Mouse (Mus musculus) gastrocnemius, postnatal 25 days (tissue): Measurements from ENCODE around the gene Fgf22. TPM values are rescaled to one million over a fixed set of nuclear protein-coding genes. Genes with fewer than 3 reads are reported as not detected.
"Not testable (repeated sequence)": the region's sequence is repeated elsewhere in the genome, so short reads cannot be mapped to it uniquely, and the experiment has no call there.

ENCODE experiments used
- DNase-seq: peaks from one replicate; pipeline ENCODE4 v3.0.0; 2022
- total RNA-seq, 2 experiments: library from RNA; stranded (reverse); gene quantifications; 1 replicate in 1 of 2; 2 replicates in 1 of 2; pipeline ENCODE4 v1.2.3; 2021

Fgf22 gene
- total RNA-seq, 2 experiments from 2014 or later = not detected

DNA sequence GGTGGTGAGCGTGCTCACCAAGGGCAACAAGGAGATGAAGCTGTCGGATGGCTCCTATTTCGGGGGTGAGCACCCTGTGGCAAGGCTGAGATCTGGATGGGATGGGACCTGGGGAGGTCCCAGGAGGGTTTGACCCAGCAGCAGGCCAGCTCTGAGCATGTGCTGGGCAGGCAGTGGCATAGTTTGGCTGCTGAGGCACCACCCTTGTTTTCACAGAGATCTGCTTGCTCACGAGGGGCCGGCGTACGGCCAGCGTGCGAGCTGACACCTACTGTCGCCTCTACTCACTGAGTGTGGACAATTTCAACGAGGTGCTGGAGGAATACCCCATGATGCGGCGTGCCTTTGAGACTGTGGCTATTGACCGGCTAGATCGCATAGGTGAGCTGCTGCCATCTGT, 21.0 kb upstream of the Fgf22 start:
- DNase-seq = no peak

DNA sequence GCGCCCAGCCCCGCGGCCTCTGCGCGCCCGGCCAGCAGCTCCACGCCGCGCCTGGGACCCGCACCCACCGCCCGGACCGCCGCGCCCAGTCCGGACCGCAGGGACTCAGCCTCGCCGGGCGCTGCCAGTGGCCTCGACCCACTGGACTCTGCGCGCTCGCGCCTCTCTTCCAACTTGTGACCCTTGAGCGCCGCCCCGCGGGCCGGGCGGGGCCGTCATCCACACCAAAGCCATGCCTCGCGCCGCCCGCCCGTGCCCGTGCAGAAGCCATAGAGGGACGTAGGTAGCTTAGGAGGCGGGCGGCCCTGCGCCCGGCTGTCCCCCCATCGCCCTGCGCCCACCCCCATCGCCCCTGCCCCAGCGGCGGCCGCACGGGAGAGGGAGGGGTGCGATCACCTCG, 19.5 kb upstream of the Fgf22 start:
- DNase-seq = no peak

- no peak for DNase-seq
These were observed 18.2 kb upstream of the Fgf22 start for GRCm38 (mm10) chr10:79736706-79737105.

- DNase-seq = no peak
These were observed 16.6 kb upstream of the Fgf22 start for GRCm38 (mm10) chr10:79738259-79738658.

DNA sequence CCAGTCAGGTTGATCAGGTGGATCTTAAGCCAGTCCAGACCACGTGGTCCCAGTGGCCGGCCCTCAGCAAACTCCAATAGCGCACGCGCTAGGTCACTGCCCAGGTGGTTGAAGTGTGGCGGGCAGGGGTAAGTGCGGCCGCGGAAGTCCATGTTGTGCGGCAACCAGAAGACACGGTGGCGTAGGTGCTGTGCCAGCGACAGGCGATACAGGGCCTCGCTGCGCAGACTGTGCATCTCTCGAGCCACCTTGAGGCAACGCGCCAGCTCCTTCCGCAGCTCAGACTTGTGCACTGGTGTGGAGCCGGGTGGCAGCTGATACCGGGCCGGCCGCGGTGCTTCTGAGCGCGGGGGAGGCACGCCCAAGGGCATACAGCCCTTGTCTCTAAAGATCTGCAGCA, 15.6 kb upstream of the Fgf22 start:
- DNase-seq = no peak

GRCm38 (mm10) chr10:79740863-79741262, 14.0 kb upstream of the Fgf22 start:
- DNase-seq = no peak

DNA sequence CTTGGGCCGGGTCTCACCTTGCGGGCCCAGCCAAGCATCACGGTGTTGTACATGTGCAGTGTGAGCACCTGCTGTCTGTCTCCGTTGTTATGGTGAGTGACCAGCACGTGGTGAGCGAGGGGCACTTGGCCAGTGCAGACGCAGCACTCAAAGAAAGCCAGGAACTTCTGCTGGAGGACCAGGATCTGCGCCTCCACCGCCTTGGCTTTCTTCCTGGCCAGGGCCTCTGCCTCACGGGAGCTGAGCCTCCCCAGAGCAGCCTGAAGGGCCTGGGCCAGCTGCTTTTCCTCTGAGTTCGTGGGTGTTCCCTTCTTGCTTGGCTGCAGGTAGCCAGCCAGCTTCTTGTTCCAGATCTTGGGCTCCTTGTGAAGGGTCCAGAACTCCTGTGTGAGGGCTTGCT, 11.7 kb upstream of the Fgf22 start:
- DNase-seq = no peak

DNA sequence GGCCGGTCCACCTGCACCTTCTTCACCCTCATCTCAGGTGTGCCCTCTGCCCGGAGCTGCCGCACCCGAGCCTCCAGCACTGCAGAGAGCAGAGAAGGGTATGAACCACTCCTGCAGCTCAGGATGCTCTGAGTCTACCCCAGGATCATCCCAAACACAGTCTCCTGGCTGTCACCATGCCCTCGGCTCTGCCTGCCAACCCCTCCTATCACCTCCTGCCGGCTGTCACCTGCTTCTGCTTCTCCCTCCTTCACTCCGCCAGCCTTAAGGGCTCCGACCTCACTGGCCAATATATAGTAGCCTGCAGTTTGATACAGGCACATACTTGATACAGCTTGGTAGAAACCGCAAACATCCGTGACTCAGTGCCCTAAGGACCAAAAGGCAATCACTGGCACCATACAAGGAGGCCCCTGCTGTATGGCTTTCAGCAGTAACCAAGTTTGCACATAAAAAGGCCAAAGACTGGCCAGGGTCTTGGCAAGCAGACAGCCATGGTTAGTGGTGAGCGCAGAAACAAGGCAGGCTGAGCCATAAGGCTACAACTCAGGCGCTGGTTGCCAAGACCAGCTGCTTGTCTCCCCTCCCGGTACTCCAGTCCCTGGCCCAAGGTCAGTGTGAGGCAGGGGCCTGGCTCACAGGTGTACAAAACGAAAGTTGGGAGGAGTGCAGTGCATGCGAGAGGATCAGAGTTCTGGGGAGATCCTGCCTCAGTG, 11.1 kb upstream of the Fgf22 start:
- no peak for DNase-seq

DNA sequence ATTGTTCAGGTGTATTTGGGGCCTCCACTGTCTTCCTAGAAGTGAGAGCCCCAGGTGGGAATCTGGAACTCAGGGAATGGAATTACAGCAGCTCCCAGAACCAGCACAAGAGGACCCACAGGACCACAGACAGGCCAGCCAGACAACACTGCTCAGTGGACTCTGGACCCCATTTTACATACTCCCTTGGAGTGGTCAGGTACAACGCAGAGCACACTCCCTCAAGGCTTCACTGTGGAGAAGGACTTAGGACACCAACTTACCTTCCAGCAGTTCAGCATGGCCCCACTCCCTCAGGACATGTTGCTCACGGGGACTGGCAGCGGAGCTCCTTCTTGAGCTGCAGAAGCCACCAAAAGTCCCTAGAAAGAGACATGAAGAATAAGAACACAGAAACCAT, 9.5 kb upstream of the Fgf22 start:
- no peak for DNase-seq

- DNase-seq = peak; percentile 96
These were observed 8.7 kb upstream of the Fgf22 start, which contains the start of gene Polrmt for GRCm38 (mm10) chr10:79745898-79746773. Polrmt (minus strand) TSS chr10:79746581.

GRCm38 (mm10) chr10:79746774-79747151, 8.1 kb upstream of the Fgf22 start:
- no peak for DNase-seq

DNA sequence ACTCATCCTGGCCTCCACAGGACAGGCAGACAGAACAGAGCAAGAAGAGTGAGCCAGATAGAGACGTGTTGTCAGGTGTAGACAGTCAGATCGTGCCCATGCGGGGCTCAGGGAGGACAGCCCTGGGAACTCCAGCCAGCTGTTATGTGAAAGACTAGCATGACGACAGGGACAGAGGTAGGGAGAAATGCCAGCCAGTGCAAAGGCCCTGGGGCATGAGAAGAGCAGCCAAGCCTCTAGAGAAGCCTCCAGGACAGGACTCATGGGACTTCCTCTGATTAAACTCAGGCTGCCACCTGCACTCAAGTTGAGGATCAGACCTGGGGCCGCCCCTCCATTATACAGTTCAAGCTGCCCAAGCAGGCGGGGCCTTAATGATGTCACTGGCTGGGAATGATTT, 6.4 kb upstream of the Fgf22 start:
- no peak for DNase-seq

GRCm38 (mm10) chr10:79755854-79756253, 978 bp downstream of the Fgf22 start:
- no peak for DNase-seq

DNA sequence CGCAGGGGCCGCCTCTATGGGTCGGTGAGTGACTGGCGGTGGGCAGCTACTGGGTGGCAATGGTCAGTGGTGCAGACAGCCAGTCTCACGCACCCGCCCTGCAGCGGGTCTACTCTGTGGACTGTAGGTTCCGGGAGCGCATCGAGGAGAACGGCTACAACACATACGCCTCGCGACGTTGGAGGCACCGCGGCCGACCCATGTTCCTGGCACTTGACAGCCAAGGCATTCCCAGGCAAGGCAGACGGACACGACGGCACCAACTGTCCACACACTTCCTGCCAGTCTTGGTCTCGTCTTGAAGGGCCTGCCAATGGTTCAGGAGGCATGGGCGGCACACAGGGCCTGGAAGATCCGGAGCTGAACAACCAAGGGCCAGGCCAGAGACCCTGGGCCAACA, 1.8 kb downstream of the Fgf22 start:
- DNase-seq = no peak

DNA sequence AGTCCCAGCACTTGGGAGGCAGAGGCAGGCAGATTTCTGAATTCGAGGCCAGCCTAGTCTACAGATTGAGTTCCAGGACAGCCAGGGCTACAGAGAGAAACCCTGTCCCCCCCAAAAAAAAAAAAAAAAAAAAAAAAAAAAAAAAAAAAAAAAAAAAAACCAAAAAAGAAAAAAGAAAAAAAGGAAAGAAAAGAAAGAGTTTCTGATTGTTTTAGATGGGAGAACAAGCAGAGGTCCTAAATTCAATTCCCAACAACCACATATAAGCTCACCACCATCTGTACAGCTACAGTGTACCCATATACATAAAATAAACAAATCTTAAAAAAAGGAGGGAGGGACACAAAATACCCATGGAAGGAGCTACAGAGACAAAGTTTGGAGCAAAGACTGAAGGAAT, 4.8 kb downstream of the Fgf22 start:
- not testable (repeated sequence) for DNase-seq

DNA sequence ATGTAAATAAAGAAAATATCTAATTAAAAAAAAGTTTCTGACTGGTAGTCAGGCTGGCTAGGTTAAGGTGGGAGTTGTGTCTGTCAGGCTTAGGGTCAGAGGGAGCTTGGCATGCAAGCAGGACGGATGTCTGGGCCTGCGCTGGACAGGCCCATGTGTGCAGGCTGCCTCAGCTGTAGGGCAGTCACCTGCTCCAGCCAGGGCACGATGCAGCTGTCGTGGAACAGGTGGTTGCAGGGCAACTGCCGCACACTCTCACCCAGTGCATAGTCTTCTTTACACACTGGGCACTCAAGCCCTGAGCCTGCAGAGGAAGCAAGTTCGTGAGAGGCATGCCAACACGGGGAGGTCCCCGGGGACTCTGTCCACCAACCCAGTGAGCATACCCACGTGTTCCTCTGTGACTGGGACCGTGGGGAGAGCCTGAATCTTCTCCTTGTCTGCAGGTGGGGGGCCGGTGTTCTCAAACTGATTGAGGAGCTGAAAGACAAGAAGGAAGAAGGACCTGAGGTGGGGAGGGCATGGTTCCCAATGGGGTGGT, 5.8 kb downstream of the Fgf22 start:
- no peak for DNase-seq

GRCm38 (mm10) chr10:79762875-79763274, 8.0 kb downstream of the Fgf22 start:
- DNase-seq = no peak

DNA sequence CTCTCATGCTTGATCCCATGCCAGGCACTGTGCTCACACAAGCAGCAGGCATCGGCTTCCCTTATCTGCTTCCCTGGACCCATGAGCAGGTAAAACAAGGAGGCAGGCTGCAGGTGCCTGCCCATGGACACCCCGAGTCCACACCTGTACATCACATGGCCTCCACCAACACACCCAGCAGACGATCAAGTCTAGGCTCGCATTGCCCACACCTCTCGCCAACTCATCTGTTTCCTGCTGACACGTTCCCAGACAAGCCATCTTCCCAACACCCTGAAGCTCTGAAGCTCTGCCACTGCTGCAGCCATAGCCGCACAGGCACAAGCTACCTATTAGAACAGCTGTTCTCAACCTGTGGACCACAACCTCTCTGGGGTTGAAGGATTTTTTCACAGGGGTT, 9.4 kb downstream of the Fgf22 start:
- DNase-seq = no peak

DNA sequence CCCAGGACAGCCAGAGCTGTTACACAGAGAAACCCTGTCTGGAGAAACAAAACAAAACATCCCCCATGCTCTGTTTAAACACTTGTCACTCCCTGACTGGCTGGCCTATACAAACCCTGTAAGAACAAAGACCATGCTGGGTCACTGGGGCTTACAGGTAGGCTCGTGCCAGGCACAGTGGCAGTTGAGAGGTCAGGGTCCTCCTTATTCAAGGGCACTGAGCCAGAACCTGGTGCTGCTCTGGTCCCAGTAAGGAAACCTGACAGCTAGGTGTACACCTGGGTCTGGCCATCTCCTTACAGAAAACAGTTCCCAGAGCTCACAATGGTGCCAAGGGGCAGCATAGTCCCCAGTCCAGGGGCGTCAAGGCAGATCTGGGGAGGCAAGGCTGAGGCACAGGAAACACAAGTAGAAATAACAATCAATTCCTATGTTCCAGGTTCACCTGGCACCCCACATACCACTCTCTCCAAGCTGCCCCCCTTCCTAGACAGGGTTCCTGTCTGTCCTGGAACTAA, 10.4 kb downstream of the Fgf22 start:
- DNase-seq = no peak

GRCm38 (mm10) chr10:79766001-79766507, 11.2 kb downstream of the Fgf22 start:
- DNase-seq = no peak

DNA sequence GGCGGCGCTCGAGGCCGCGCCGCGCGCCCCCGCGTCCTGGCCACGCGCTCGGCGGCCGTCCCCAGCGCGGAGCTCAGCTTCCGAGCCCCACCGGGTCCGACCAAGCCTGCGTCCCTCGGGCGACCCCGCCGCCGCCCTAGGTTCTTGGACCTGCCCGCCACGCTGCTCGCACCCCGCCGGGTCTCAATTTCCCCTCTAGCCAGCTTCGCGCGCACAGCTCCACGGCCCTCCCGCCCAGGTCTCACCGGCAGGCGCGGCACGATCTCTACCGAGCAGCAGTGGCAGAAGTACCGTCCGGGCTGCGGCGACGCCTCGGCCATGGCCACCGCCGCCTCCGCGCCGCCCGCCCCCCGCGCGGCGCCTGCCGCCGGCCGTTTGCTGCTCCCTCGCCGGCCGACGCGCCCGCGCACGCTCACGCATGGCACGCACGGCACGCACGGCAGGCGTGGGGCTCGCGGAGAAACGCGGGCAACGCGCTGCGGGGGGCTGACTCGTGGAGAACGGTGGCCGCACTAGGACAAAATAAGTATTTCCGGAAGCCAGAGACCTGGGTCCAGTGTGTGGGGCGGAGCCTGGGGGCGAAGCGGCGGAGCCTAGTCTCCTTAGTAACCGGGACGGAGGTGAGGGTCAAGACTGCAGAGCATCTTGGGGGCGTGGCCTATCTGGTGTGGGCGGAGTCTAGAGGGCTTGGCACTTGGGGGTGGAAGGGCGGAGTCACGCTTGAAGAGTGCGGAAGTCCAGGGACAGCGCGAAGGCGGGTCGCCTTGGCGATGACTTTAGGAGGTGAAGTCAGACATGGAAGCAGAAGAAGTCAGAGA, 11.8 kb downstream of the Fgf22 start, which contains the start of gene Rnf126:
Rnf126 (minus strand) TSS at position 445 of the 818 bp plus-strand sequence.
- DNase-seq = peak; percentile 99
